Mouse (Mus musculus) midbrain, embryonic 15.5 days (tissue): Measurements from ENCODE around the gene Syt9. TPM values are rescaled to one million over a fixed set of nuclear protein-coding genes. Genes with fewer than 3 reads are reported as not detected.

Source experiments
- polyA plus RNA-seq: library from polyadenylated mRNA; unstranded; fragments of >200 nt; fragmentation: Nextera tagmentation; extraction: Ambion mirVana; gene quantifications from 2 replicates; pipeline ENCODE4 v1.2.1, GENCODE M21; 2015

The Syt9 gene
- polyA plus RNA-seq, 1 experiment from 2014 or later: 10.0 TPM

Other genes starting within 250 kb of the Syt9 start
- not detected in 2 replicates for gene Olfr715, start 239.6 kb upstream of the Syt9 start, polyA plus RNA-seq
- not detected in 2 replicates for gene Olfr716, start 232.4 kb upstream of the Syt9 start, polyA plus RNA-seq
- not detected in 2 replicates for gene Nlrp14, start 203.7 kb upstream of the Syt9 start, polyA plus RNA-seq
- gene Rbmxl2, start 161.3 kb upstream of the Syt9 start, polyA plus RNA-seq: not detected in 2 replicates
- 3.1 and 4.6 TPM in 2 replicates for gene Olfml1, start 196.7 kb downstream of the Syt9 start, polyA plus RNA-seq
- gene Ppfibp2, start 224.5 kb downstream of the Syt9 start, polyA plus RNA-seq: 1.5 and 1.7 TPM in 2 replicates